Comparison of ENCODE assay signal across 8 mouse cellular contexts in the genomic region with DNA sequence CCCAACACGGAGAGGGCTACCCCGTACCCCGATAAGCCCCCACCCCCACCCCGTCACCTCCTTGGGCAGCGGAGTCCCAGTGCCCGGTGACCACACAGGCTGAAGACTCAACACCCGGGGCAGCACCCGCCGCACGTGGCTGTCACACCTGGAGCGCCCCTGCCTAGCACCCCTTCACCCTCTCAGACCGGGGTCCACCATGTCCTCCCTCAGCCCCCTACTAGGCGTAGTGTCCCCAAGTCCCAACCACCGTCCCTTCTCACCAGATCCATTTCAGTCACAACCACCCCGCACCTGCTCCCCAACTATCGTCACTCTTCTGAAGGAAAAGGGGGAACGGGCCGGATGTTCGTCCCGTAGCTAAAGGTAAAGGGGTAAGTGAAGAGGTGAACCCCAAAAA. TPM values are rescaled to one million over a fixed set of nuclear protein-coding genes. Genes with fewer than 3 reads are reported as not detected.
A peak's percentile ranks its signal among the peaks of the same experiment; 100 is the strongest.
DNase-seq lines count a peak whose midpoint lies in the region; ATAC-seq and TF ChIP-seq lines count a peak whose summit lies in the region.

No protein-coding gene starts in this region.

- no peaks in the 10 kb centered on the region for H3K4me1 ChIP-seq in lung, embryonic 15.5 days
- peaks cover 2% of the 10 kb centered on the region; the same call in 1 of the 2 replicates for H3K4me1 ChIP-seq in liver, adult 2 months (ENCODE audit: control insufficient read depth, insufficient read depth, low read length)
- H3K4me1 ChIP-seq in neural tube, embryonic 15.5 days, result no peaks in the 10 kb centered on the region

- H3K79me2 ChIP-seq in liver, adult 2 months (ENCODE audit: control insufficient read depth, insufficient read depth, low read length), result peaks cover 5% of the 10 kb centered on the region; the same call in 1 of the 2 replicates

- H3K27ac ChIP-seq in lung, embryonic 15.5 days, result no peak overlapping the region
- peak overlapping the region; percentile 85 for H3K27ac ChIP-seq in liver, adult 2 months (replicated peaks; ENCODE audit: insufficient read depth, low read depth, low read length)
- peak overlapping the region; percentile 65; the same call in 1 of the 2 replicates for H3K27ac ChIP-seq in neural tube, embryonic 15.5 days (replicated peaks)

- TF ChIP-seq POLR2A in liver, adult 2 months (IDR thresholded peaks at IDR 0.05; ENCODE audit: extremely low read depth, insufficient read depth, low read length), result no peak

- DNase-seq in adrenal gland, adult 8-10 months, result peak; percentile 12
- no peak for DNase-seq in adrenal gland, adult (ENCODE audit: inconsistent age in 2 of 2, low spot score in 1 of 2)
- no peak for DNase-seq in lung, postnatal 14 days
- no peak for DNase-seq in liver, adult 2 months (ENCODE audit: extremely low read depth, low read depth, low spot score)
- DNase-seq in thymus, postnatal 10 days (ENCODE audit: low spot score in 2 of 2), result no peak

- H3K36me3 ChIP-seq in lung, embryonic 15.5 days, result no peaks in the 10 kb centered on the region
- H3K36me3 ChIP-seq in liver, adult 2 months (ENCODE audit: control insufficient read depth, insufficient read depth, low read length), result peaks cover 5% of the 10 kb centered on the region; the same call in 1 of the 2 replicates
- H3K36me3 ChIP-seq in neural tube, embryonic 15.5 days, result no peaks in the 10 kb centered on the region

- H3K9ac ChIP-seq in lung, embryonic 15.5 days, result peak overlapping the region; percentile 53
- H3K9ac ChIP-seq in liver, adult 2 months (ENCODE audit: low read depth, low read length), result peak overlapping the region; percentile 93
- peak overlapping the region; percentile 55 for H3K9ac ChIP-seq in neural tube, embryonic 15.5 days (replicated peaks)

- ATAC-seq in lung, embryonic 15.5 days (ENCODE audit: borderline replicate concordance, extremely low read depth, low FRiP score, low TSS enrichment), result 0 out of 2 replicates have a peak, but pooled peaks have one; percentile 16
- 0 out of 2 replicates have a peak, but pooled peaks have one; percentile 2 for ATAC-seq in granulocyte monocyte progenitor cell, adult 5-6 weeks (replicated peaks; ENCODE audit: poor library complexity, severe bottlenecking)
- peak; percentile 49 for ATAC-seq in neural tube, embryonic 15.5 days (ENCODE audit: low FRiP score)

- no peaks in the 10 kb centered on the region for H3K9me3 ChIP-seq in lung, embryonic 15.5 days
- no peaks in the 10 kb centered on the region for H3K9me3 ChIP-seq in neural tube, embryonic 15.5 days (replicated peaks)

- 28% methylated on average over 16 of the region's 20 CpGs for WGBS in lung, embryonic 15.5 days
- WGBS in liver, adult 2 months, result 1% methylated on average over 14 of the region's 20 CpGs
- 21% methylated on average over 18 of the region's 20 CpGs for WGBS in neural tube, embryonic 15.5 days

- H3K27me3 ChIP-seq in lung, embryonic 15.5 days, result no peaks in the 10 kb centered on the region
- H3K27me3 ChIP-seq in liver, adult 2 months (ENCODE audit: control insufficient read depth, insufficient read depth, low read length), result no peaks in the 10 kb centered on the region
- 0 out of 2 replicates have a peak, but pooled peaks cover 3% of the 10 kb centered on the region for H3K27me3 ChIP-seq in neural tube, embryonic 15.5 days (replicated peaks)

- H3K4me2 ChIP-seq in lung, embryonic 15.5 days, result peak overlapping the region; percentile 86
- peak overlapping the region; percentile 78 for H3K4me2 ChIP-seq in neural tube, embryonic 15.5 days

- no peak for TF ChIP-seq CTCF in liver, adult 2 months (IDR thresholded peaks at IDR 0.05; ENCODE audit: low read depth, low read length)

- peak overlapping the region; percentile 62 for H3K4me3 ChIP-seq in lung, embryonic 15.5 days
- peak overlapping the region; percentile 97 for H3K4me3 ChIP-seq in liver, adult 2 months (ENCODE audit: insufficient read depth, low read depth, low read length)
- H3K4me3 ChIP-seq in neural tube, embryonic 15.5 days (replicated peaks), result peak overlapping the region; percentile 57

RNA-seq across cellular contexts. Expression of a gene that starts 0.5 kb away (rescaled TPM):
- total RNA-seq in adrenal gland, adult 8-10 months (2022), result 10 to 100 TPM; 18.6 to 22.7 (median 19.8) TPM
- polyA plus RNA-seq in lung, embryonic 15.5 days (2015; fragmentation: Nextera tagmentation; extraction: Ambion mirVana), result 12.2 and 13.1 TPM in 2 replicates
- total RNA-seq in granulocyte monocyte progenitor cell, adult 5-6 weeks (2014; fragmentation: Nextera tagmentation), result 21.9 and 26.4 TPM in 2 replicates
- 39.6 and 41.4 TPM in 2 replicates for total RNA-seq in granulocyte monocyte progenitor cell, adult 5-6 weeks (2017)
- 18.0 and 20.0 TPM in 2 replicates for total RNA-seq in liver, adult 2 months (2014; rRNA removed)
- polyA plus RNA-seq in liver, adult 2 months (2012; rRNA removed), result 3.1 and 3.5 TPM in 2 replicates
- polyA plus RNA-seq in neural tube, embryonic 15.5 days (2015; fragmentation: Nextera tagmentation; extraction: Ambion mirVana), result 11.1 and 14.1 TPM in 2 replicates

RNA-seq across cellular contexts. Expression of a gene that starts 59.5 kb away (rescaled TPM):
- 10 to 100 TPM; 72.3 to 92.9 (median 81.5) TPM for total RNA-seq in adrenal gland, adult 8-10 months (2022)
- 39.9 and 41.5 TPM in 2 replicates for polyA plus RNA-seq in lung, embryonic 15.5 days (2015; fragmentation: Nextera tagmentation; extraction: Ambion mirVana)
- 11.4 and 16.9 TPM in 2 replicates for total RNA-seq in granulocyte monocyte progenitor cell, adult 5-6 weeks (2014; fragmentation: Nextera tagmentation)
- total RNA-seq in granulocyte monocyte progenitor cell, adult 5-6 weeks (2017), result 33.9 and 36.4 TPM in 2 replicates
- 33.8 and 43.1 TPM in 2 replicates for total RNA-seq in liver, adult 2 months (2014; rRNA removed)
- 7.2 and 9.6 TPM in 2 replicates for polyA plus RNA-seq in liver, adult 2 months (2012; rRNA removed)
- polyA plus RNA-seq in neural tube, embryonic 15.5 days (2015; fragmentation: Nextera tagmentation; extraction: Ambion mirVana), result 31.3 and 32.4 TPM in 2 replicates
